Mouse (Mus musculus): Measurements from ENCODE around the gene Man1a2. TPM values are rescaled to one million over a fixed set of nuclear protein-coding genes. Genes with fewer than 3 reads are reported as not detected.

The Man1a2 gene
- polyA plus RNA-seq, 1 experiment: 4.4 TPM

- Histone ChIP-seq H3K4me1 (ENCODE audit: control insufficient read depth, insufficient read depth, insufficient read length) (peaks cover 7% of the 10 kb centered on the region), H3K4me3 (ENCODE audit: extremely low read depth, insufficient read depth, insufficient read length) (peak overlapping the region; percentile 17; the same call in 1 of the 2 replicates), H3K27ac (ENCODE audit: insufficient read depth, low read length) (no peak overlapping the region; the same call in 1 of the 2 replicates), H3K27me3 (ENCODE audit: control insufficient read depth, insufficient read depth, low read length) (no peaks in the 10 kb centered on the region), H3K36me3 (ENCODE audit: control insufficient read depth, insufficient read depth, low read length) (no peaks in the 10 kb centered on the region)
- WGBS: 20% methylated on average over 11 of the region's 11 CpGs
- DNase-seq (ENCODE audit: low read depth in 1 of 2, low spot score in 2 of 2): peak in 1 of 2 experiments; percentile 27
- no peak for TF ChIP-seq POLR2A (IDR thresholded peaks at IDR 0.05; ENCODE audit: low read depth, low read length)
- no peak for TF ChIP-seq CTCF (IDR thresholded peaks at IDR 0.05; ENCODE audit: extremely low read depth, insufficient read depth, insufficient read length, insufficient replicate concordance)
Measured at GRCm38 (mm10) chr3:100705128-100705667, 19.9 kb upstream of the Man1a2 start.

GRCm38 (mm10) chr3:100703847-100704644, 18.7 kb upstream of the Man1a2 start:
- H3K36me3 ChIP-seq (ENCODE audit: control insufficient read depth, insufficient read depth, low read length): no peaks in the 10 kb centered on the region
- no peaks in the 10 kb centered on the region for H3K27me3 ChIP-seq (ENCODE audit: control insufficient read depth, insufficient read depth, low read length)
- no peak overlapping the region for H3K4me3 ChIP-seq (ENCODE audit: extremely low read depth, insufficient read depth, insufficient read length)
- TF ChIP-seq CTCF (IDR thresholded peaks at IDR 0.05; ENCODE audit: extremely low read depth, insufficient read depth, insufficient read length, insufficient replicate concordance): no peak
- TF ChIP-seq POLR2A (IDR thresholded peaks at IDR 0.05; ENCODE audit: low read depth, low read length): no peak
- DNase-seq (ENCODE audit: low read depth in 1 of 2, low spot score in 2 of 2): peak in 1 of 2 experiments; percentile 19
- 67% methylated on average over 22 of the region's 22 CpGs for WGBS
- peaks cover 7% of the 10 kb centered on the region for H3K4me1 ChIP-seq (ENCODE audit: control insufficient read depth, insufficient read depth, insufficient read length)
- H3K27ac ChIP-seq (ENCODE audit: insufficient read depth, low read length): no peak overlapping the region; the same call in 1 of the 2 replicates

- no peaks in the 10 kb centered on the region for H3K36me3 ChIP-seq (ENCODE audit: control insufficient read depth, insufficient read depth, low read length)
- DNase-seq (ENCODE audit: low read depth in 1 of 2, low spot score in 2 of 2): peak in 1 of 2 experiments; percentile 31
- no peak overlapping the region for H3K4me3 ChIP-seq (ENCODE audit: extremely low read depth, insufficient read depth, insufficient read length)
- H3K27ac ChIP-seq (ENCODE audit: insufficient read depth, low read length): peak overlapping the region; percentile 26
- peaks cover 7% of the 10 kb centered on the region for H3K4me1 ChIP-seq (ENCODE audit: control insufficient read depth, insufficient read depth, insufficient read length)
- 15% methylated on average over 15 of the region's 15 CpGs for WGBS
- no peaks in the 10 kb centered on the region for H3K27me3 ChIP-seq (ENCODE audit: control insufficient read depth, insufficient read depth, low read length)
- TF ChIP-seq CTCF (IDR thresholded peaks at IDR 0.05; ENCODE audit: extremely low read depth, insufficient read depth, insufficient read length, insufficient replicate concordance): no peak
- no peak for TF ChIP-seq POLR2A (IDR thresholded peaks at IDR 0.05; ENCODE audit: low read depth, low read length)
Measured at GRCm38 (mm10) chr3:100702875-100703846, 17.9 kb upstream of the Man1a2 start.

GRCm38 (mm10) chr3:100688747-100689146, 3.4 kb upstream of the Man1a2 start:
- DNase-seq (ENCODE audit: low read depth in 1 of 2, low spot score in 2 of 2): no peak
- TF ChIP-seq CTCF (IDR thresholded peaks at IDR 0.05; ENCODE audit: extremely low read depth, insufficient read depth, insufficient read length, insufficient replicate concordance): no peak
- no peak for TF ChIP-seq POLR2A (IDR thresholded peaks at IDR 0.05; ENCODE audit: low read depth, low read length)
- Histone ChIP-seq H3K36me3 (ENCODE audit: control insufficient read depth, insufficient read depth, low read length) (no peaks in the 10 kb centered on the region), H3K27me3 (ENCODE audit: control insufficient read depth, insufficient read depth, low read length) (no peaks in the 10 kb centered on the region), H3K4me1 (ENCODE audit: control insufficient read depth, insufficient read depth, insufficient read length) (no peaks in the 10 kb centered on the region; the same call in 1 of the 2 replicates), H3K4me3 (ENCODE audit: extremely low read depth, insufficient read depth, insufficient read length) (no peak overlapping the region), H3K27ac (ENCODE audit: insufficient read depth, low read length) (no peak overlapping the region)
- WGBS: 83% methylated on average over 6 of the region's 6 CpGs

GRCm38 (mm10) chr3:100686756-100687155, 1.5 kb upstream of the Man1a2 start:
- DNase-seq (ENCODE audit: low read depth in 1 of 2, low spot score in 2 of 2): no peak
- Histone ChIP-seq H3K4me3 (ENCODE audit: extremely low read depth, insufficient read depth, insufficient read length) (no peak overlapping the region), H3K27me3 (ENCODE audit: control insufficient read depth, insufficient read depth, low read length) (no peaks in the 10 kb centered on the region), H3K4me1 (ENCODE audit: control insufficient read depth, insufficient read depth, insufficient read length) (peaks cover 5% of the 10 kb centered on the region; the same call in 1 of the 2 replicates), H3K36me3 (ENCODE audit: control insufficient read depth, insufficient read depth, low read length) (no peaks in the 10 kb centered on the region), H3K27ac (ENCODE audit: insufficient read depth, low read length) (no peak overlapping the region)
- WGBS: 93% methylated on average over 8 of the region's 8 CpGs
- TF ChIP-seq CTCF (IDR thresholded peaks at IDR 0.05; ENCODE audit: extremely low read depth, insufficient read depth, insufficient read length, insufficient replicate concordance) (no peak), POLR2A (IDR thresholded peaks at IDR 0.05; ENCODE audit: low read depth, low read length) (no peak)

- H3K4me3 ChIP-seq (ENCODE audit: extremely low read depth, insufficient read depth, insufficient read length): peak overlapping the region; percentile 84
Measured at GRCm38 (mm10) chr3:100685763-100686370, 564 bp upstream of the Man1a2 start.

More at GRCm38 (mm10) chr3:100685763-100686370, 564 bp upstream of the Man1a2 start:
- Histone ChIP-seq H3K27ac (ENCODE audit: insufficient read depth, low read length) (peak overlapping the region; percentile 100), H3K4me1 (ENCODE audit: control insufficient read depth, insufficient read depth, insufficient read length) (peaks cover 9% of the 10 kb centered on the region; the same call in 1 of the 2 replicates), H3K36me3 (ENCODE audit: control insufficient read depth, insufficient read depth, low read length) (no peaks in the 10 kb centered on the region), H3K27me3 (ENCODE audit: control insufficient read depth, insufficient read depth, low read length) (no peaks in the 10 kb centered on the region)
- under 1% methylated on average over 53 of the region's 77 CpGs for WGBS
- peak in 1 of 2 experiments; percentile 63 for DNase-seq (ENCODE audit: low read depth in 1 of 2, low spot score in 2 of 2)
- peak; percentile 18; the same call in 1 of the 2 replicates for TF ChIP-seq POLR2A (IDR thresholded peaks at IDR 0.05; ENCODE audit: low read depth, low read length)
- no peak for TF ChIP-seq CTCF (IDR thresholded peaks at IDR 0.05; ENCODE audit: extremely low read depth, insufficient read depth, insufficient read length, insufficient replicate concordance)
